Mouse (Mus musculus): Measurements from ENCODE around the gene Cldn22. TPM values are rescaled to one million over a fixed set of nuclear protein-coding genes. Genes with fewer than 3 reads are reported as not detected.

Gene Cldn22
- polyA plus RNA-seq, 1 experiment from 2014 or later, result not detected

DNA sequence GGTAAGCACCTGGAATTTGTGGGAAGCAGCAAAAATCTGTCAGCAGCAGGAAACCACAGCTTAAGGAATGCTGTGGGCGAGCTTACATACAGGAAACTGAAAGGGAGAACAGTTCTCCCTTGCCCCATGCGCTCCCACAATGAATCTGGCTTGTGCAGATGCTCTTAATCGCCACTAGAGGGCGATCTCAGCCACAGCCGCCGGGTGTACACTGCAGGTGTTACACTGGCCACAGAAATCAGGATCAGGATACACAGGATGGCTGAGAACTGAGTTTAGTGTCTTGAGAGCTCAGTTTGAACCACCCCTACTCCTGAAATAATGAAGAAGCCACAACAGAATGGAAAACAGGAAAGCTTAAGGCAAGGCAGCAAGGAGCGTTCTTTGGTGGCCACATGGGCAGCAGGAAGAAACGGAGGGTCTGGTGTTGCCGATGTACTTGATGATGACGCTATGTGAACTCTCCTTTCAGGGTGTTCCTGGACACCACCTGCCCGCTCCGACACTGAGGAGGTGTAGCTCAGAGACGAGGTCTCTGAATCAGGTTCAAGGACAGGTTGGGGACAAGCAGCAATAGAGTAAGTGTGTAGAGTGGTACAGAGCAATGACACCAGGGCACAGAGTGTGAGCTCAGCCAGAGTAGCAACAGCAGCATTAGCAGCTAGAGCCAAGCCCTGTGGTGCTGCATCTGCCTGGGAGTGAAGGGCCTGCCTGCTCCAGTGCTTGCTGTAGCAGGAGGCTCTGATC is 48.3 kb downstream of the Cldn22 start:
- Histone ChIP-seq H3K27ac (ENCODE audit: low read depth) (no peak overlapping the region), H3K36me3 (ENCODE audit: insufficient read depth) (peaks cover 62% of the 10 kb centered on the region), H3K9me3 (ENCODE audit: low read depth, low read length) (no peaks in the 10 kb centered on the region), H3K4me1 (ENCODE audit: insufficient read depth) (no peaks in the 10 kb centered on the region), H3K9ac (no peak overlapping the region), H3K4me2 (no peak overlapping the region), H3K4me3 (ENCODE audit: low read depth, low read length) (no peak overlapping the region), H3K27me3 (ENCODE audit: insufficient read depth, low read length) (no peaks in the 10 kb centered on the region)
- TF ChIP-seq CTCF (IDR thresholded peaks at IDR 0.05; ENCODE audit: low read depth), result peak; percentile 97
- ATAC-seq (ENCODE audit: insufficient read depth) (peak; percentile 78), DNase-seq (peak; percentile 83)
- 51% methylated on average over 13 of the region's 13 CpGs for WGBS

- no peak overlapping the region for H3K4me2 ChIP-seq
- no peak overlapping the region for H3K9ac ChIP-seq
- H3K36me3 ChIP-seq (ENCODE audit: insufficient read depth), result peaks cover 55% of the 10 kb centered on the region
- no peak for TF ChIP-seq CTCF (IDR thresholded peaks at IDR 0.05; ENCODE audit: low read depth)
- no peaks in the 10 kb centered on the region for H3K4me1 ChIP-seq (ENCODE audit: insufficient read depth)
- no peak overlapping the region for H3K4me3 ChIP-seq (ENCODE audit: low read depth, low read length)
- no peak for DNase-seq
- H3K9me3 ChIP-seq (ENCODE audit: low read depth, low read length), result no peaks in the 10 kb centered on the region
- ATAC-seq (ENCODE audit: insufficient read depth), result no peak
- no peak overlapping the region for H3K27ac ChIP-seq (ENCODE audit: low read depth)
- 31% methylated on average over 13 of the region's 13 CpGs for WGBS
- H3K27me3 ChIP-seq (ENCODE audit: insufficient read depth, low read length), result no peaks in the 10 kb centered on the region
These were observed 50.4 kb downstream of the Cldn22 start for GRCm38 (mm10) chr8:47874497-47875178.

Other genes starting within 250 kb of the Cldn22 start
- gene Ing2, start 148.9 kb upstream of the Cldn22 start, polyA plus RNA-seq (2014; fragmentation: Nextera tagmentation; extraction: Ambion mirVana), result 11.8 and 14.6 TPM in 2 replicates
- 24.3 and 25.2 TPM in 2 replicates for gene Cdkn2aip, start 110.5 kb upstream of the Cldn22 start, polyA plus RNA-seq (2014; fragmentation: Nextera tagmentation; extraction: Ambion mirVana)
- not detected in 2 replicates for gene Cldn24, start 2.3 kb upstream of the Cldn22 start, polyA plus RNA-seq (2014; fragmentation: Nextera tagmentation; extraction: Ambion mirVana)
- gene Wwc2, start 166.4 kb downstream of the Cldn22 start, polyA plus RNA-seq (2014; fragmentation: Nextera tagmentation; extraction: Ambion mirVana), result 16.6 and 17.1 TPM in 2 replicates

Data from lung, embryonic 14.5 days (tissue).